Mouse (Mus musculus) ovary, postnatal 14 days (tissue): ENCODE measurements around the gene Akna.

Experiments
- DNase-seq: peaks from one replicate; pipeline ENCODE4 v3.0.0; 2022; ENCODE audit warnings: low spot score

The Akna gene

DNA sequence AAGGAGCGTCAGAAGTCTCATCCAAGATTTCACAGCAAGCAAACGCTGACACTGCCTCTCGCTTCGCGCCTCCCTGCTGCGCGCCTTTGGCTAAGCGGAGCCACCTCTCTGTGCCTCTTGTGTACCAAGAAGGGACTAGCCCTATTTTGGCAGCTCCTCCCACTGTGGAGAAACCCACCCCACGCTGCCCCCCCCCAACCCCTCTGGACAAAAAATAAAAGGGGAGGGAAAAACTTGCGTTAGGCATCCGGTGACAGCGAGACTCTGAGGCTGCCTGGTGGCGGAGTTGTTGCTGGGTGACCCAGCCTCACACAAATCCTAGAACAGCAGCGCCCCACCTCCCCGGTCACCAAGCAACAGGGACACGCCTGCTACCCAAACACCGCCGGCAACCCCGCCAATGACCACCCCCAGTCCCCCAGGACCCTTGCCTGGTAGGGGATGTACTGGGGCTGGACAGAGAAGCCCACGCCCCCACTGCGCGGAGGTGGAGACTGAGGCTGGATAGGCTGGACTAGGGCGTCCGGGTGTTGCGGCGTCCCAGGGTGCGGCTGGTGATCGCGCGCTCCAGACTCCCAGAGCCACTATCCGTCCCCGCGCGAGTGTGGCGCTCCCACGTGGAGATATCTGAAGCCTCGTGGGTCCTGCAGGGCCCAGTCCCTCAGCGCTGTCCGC, 6.9 kb upstream of the Akna start:
- peak; percentile 36 for DNase-seq

DNA sequence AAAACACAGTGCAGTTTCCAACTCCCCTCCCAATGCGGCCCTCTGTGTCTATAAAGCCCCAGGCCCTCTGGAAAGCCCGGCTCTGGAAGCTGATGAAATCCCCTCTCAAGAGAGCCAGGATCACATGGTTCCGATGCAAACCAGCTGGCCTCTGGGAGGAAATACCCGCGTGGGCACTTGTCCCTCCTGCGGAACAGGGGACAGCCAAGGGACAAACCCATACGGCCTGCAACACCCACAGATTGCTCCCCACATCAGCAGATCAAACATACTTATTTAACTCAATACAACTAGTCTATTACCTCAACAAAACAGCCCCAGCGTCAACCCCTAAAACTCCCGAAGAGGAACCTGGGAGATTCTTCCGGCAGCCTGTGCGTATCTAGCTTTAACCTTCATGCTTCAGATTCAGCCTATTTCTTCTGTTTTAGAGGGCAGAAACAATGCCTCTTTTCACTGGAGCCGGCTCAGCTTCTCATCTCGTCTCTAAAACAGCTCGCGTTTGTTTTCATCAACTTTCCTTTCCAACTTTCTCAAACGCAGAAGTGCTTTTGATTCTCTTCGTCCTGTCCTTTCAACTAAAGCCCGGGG, 6.3 kb upstream of the Akna start:
- no peak for DNase-seq

DNA sequence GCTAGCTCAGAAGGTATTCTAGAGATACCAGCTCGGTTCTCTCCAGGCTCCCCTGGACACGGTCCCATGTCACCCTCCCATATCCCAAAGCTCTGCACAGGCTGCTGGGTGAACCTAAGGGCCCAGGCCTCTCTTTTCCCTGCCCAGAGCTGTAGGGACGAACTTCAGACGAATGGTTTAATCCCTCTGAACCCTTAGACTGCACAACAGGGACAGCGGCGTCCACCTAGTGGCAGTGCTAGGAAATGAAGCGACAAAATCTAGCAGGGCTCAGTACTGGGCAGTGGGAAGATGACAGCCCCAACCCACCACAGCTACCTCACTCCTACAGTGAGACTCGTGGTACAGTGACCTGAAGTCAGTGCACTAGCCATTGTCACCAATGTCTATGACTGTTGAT, 5.5 kb upstream of the Akna start:
- DNase-seq: no peak

- DNase-seq: no peak
Measured at GRCm38 (mm10) chr4:63408247-63408646, 5.1 kb upstream of the Akna start.

DNA sequence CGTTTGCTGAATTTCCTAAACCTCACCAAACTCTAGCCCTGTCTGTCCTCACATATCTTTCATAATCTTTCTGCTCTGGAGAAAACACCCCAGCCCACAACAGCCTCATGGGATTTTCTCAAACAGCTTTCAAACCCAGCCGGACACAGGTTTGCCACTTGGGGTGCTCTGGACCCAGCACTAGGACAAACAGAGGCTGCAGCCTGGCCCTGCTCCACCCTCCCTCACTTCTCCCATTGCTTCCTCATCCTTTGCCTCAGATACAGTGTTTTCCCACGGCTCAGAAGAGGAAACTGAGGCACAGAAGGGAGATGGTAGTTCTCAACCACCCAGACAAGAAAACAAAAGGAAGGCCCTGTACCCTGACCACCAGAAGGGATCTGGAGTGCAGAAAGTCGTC, 2.5 kb upstream of the Akna start:
- DNase-seq: no peak

DNA sequence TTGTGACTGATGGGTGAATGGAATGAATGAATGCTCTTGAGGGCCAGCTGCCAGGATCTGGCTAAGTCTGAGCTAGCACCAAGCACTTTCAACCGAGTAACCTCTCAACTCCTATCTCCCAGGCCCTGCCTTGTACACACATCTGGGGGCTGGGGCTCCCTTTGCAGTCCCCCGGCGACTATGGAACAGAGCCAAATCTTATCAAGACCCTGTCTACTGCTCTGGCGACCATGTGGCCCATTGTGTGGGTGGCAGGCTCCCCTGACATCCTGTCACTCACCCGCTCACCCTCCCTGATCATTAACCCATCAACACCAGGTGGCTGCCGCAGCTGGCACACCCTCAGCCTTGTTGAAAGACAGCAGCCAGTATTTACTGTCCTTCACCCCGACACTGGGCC, 1.9 kb upstream of the Akna start:
- DNase-seq: no peak

GRCm38 (mm10) chr4:63404205-63404604, 1.1 kb upstream of the Akna start:
- no peak for DNase-seq

- DNase-seq: no peak
Measured at GRCm38 (mm10) chr4:63402558-63402957, 596 bp downstream of the Akna start.

GRCm38 (mm10) chr4:63402056-63402455, 1.1 kb downstream of the Akna start:
- DNase-seq: no peak

- no peak for DNase-seq
Measured at GRCm38 (mm10) chr4:63401620-63402019, 1.5 kb downstream of the Akna start.

GRCm38 (mm10) chr4:63400541-63401306, 2.4 kb downstream of the Akna start:
- DNase-seq: no peak

GRCm38 (mm10) chr4:63399691-63400270, 3.4 kb downstream of the Akna start:
- no peak for DNase-seq

GRCm38 (mm10) chr4:63398854-63399609, 4.1 kb downstream of the Akna start:
- no peak for DNase-seq

DNA sequence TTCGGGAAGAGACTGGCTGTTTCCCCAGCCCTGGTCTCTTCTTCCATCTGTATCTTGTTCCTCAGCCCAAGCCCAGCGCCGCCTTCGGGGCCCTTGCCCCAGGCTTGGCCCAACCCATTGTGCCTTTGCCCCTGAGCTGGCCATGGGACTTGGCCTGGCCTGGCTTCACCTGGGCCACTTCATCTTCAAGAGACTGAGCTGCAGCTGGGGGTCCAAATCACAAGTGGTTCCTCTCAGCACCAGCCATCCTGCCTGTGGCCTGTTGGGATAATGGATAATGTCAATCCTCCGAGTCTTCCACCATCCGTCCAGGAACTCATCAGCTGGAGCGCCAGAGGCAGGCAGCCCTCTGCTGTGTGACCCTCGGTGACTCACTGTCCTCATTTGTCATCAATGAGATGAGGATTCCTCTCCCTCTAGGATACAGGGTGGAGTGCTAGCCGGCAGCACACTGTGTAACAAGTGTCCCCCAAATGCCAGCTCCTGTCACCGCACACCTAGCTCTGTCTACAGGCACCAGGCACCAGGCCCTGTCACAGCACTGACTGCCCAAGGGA, 5.1 kb downstream of the Akna start:
- DNase-seq: no peak

DNA sequence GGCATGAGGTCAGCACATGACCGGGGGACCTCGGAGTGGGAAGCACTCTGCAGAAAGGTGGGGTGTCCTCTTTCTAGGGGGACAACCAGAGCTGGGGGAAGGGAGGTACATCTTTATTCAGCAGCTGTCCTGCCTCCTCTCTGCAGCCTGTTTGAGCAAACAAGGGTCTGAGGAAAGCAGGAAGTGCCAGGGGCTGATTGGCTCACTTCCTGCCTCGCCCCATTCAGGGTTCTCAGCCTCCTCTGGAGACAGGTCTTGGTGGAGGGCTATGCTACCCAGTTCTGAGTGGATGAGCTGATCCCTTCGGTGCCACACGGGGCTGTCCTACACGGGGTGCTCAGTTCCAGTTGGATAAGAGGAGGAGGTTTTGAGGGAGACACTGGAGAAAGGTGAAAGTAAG, 11.8 kb downstream of the Akna start:
- no peak for DNase-seq

GRCm38 (mm10) chr4:63389887-63390528, 13.1 kb downstream of the Akna start:
- DNase-seq: no peak

DNA sequence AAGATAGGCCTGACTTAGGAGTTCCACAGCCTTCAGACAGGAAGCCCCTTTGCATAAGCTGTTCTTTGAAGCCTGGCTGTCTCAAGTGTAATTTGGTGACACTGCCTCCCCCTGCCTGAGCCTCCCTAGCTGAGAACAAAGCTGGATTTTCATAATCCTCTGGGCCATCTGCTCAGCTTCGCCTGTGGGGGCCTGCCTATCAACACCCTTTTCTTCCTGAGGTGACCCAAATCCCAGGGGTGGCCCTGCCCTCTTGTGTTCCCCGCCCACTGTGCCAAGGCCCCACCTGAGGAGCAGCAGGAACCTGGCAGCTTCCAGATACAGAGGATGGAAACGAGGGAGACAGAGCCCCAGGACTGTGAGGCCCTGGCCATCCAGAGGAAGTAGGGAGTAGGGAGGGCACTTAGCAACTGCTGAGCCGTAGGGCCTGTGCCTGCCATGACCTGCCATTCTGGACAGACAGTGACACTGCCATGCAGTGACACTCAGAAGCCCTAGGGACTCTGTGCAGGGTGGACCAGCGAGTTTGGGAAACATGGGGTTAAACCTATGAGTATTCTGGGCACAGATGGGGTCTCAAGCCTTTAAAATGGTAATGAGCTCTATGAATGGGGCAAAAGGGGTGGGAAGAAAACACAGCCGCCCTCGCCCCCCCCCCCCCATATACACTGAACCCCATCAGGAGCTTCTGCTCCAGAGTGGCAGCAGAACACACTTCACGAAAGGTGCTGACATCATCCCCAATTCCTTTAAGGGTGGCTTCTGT, 13.8 kb downstream of the Akna start:
- DNase-seq: no peak

GRCm38 (mm10) chr4:63388029-63388428, 15.1 kb downstream of the Akna start:
- no peak for DNase-seq

- no peak for DNase-seq
Measured at GRCm38 (mm10) chr4:63385784-63386183, 17.4 kb downstream of the Akna start.

GRCm38 (mm10) chr4:63385253-63385652, 17.9 kb downstream of the Akna start:
- no peak for DNase-seq

- no peak for DNase-seq
Measured at GRCm38 (mm10) chr4:63384262-63384661, 18.9 kb downstream of the Akna start.
